Mouse (Mus musculus) midbrain, embryonic 11.5 days (tissue): ENCODE measurements around the gene Cotl1. TPM values are rescaled to one million over a fixed set of nuclear protein-coding genes. Genes with fewer than 3 reads are reported as not detected.
A peak's percentile ranks its signal among the peaks of the same experiment; 100 is the strongest.

Source experiments
- ATAC-seq: fragments of 200-750 bp; cut with Nextera tagmentation; 2 replicates; pipeline ENCODE4 v1.8.0; 2017; ENCODE audit warnings: moderate TSS enrichment, moderate library complexity; ENCODE audit not compliant: low FRiP score
- DNase-seq: peaks from one replicate; pipeline ENCODE4 v3.0.0; 2015; ENCODE audit warnings: low spot score; ENCODE audit errors: missing footprints
- H3K27ac ChIP-seq: fragments of 300-500 bp; sonication (generic); 2 replicates; pipeline ENCODE4 v1.5.1; 2014; ENCODE audit warnings: low read depth, low read length
- H3K27me3 ChIP-seq: fragments of 300-500 bp; sonication (generic); 2 replicates; pipeline ENCODE4 v1.6.1; 2014; ENCODE audit warnings: mild to moderate bottlenecking, low read length, moderate library complexity, mixed read lengths; ENCODE audit not compliant: control insufficient read depth, insufficient read depth
- H3K36me3 ChIP-seq: fragments of 300-500 bp; sonication (generic); 2 replicates; pipeline ENCODE4 v1.6.1; 2014; ENCODE audit warnings: mild to moderate bottlenecking, low read length, moderate library complexity, mixed read lengths; ENCODE audit not compliant: control insufficient read depth, insufficient read depth
- H3K4me1 ChIP-seq: fragments of 300-500 bp; sonication (generic); 2 replicates; pipeline ENCODE4 v1.6.1; 2014; ENCODE audit warnings: low read length; ENCODE audit not compliant: control insufficient read depth, insufficient read depth
- H3K4me2 ChIP-seq: fragments of 300-500 bp; sonication (generic); 2 replicates; pipeline ENCODE4 v1.6.1; 2014; ENCODE audit warnings: mild to moderate bottlenecking, moderate library complexity
- H3K4me3 ChIP-seq: fragments of 300-500 bp; sonication (generic); 2 replicates; pipeline ENCODE4 v1.5.1; 2014; ENCODE audit warnings: low read depth, low read length
- H3K9ac ChIP-seq: fragments of 300-500 bp; sonication (generic); 2 replicates; pipeline ENCODE4 v1.6.1; 2014; ENCODE audit warnings: low read length
- H3K9me3 ChIP-seq: fragments of 300-500 bp; sonication (generic); 2 replicates; pipeline ENCODE4 v1.6.1; 2016; ENCODE audit warnings: low read length; ENCODE audit not compliant: control insufficient read depth
- WGBS: fragments of 180-500 bp; shearing (Covaris S2); extraction: QIAGEN DNeasy Blood & Tissue Kit; methylation state at CpG from one replicate; pipeline ENCODE4 v1.1.7; 2014; 5-methylcytosine and 5-hydroxymethylcytosine counted together
- polyA plus RNA-seq: library from polyadenylated mRNA; unstranded; fragments of >200 nt; fragmentation: Nextera tagmentation; extraction: Ambion mirVana; gene quantifications from 2 replicates; pipeline ENCODE4 v1.2.1, GENCODE M21; 2014

Gene Cotl1
- polyA plus RNA-seq, 1 experiment from 2014 or later = 445 TPM

DNA sequence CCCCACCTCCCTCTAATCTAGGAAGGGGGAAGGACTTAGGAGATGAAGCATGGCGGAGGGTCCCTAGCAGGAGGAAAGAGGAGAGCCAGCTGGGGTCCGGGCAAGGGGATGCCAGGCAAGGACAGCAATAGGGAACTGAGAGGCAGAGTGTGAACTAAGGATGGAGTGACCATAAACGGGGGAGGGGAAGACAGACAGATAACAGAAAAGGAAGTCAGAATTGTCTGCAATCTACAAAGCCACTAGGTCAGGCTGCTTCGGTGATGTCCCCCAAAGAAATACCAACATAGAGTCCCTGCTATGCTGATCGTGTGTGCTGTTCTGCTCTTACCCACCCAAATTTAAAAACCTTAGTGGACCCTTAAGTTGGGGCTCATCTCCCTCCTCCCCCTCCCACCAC is 13.4 kb downstream of the Cotl1 start:
- Histone ChIP-seq H3K9ac (no peak overlapping the region), H3K4me2 (no peak overlapping the region), H3K27ac (no peak overlapping the region), H3K4me1 (peaks cover 61% of the 10 kb centered on the region), H3K9me3 (no peaks in the 10 kb centered on the region), H3K36me3 (no peaks in the 10 kb centered on the region), H3K27me3 (no peaks in the 10 kb centered on the region), H3K4me3 (no peak overlapping the region)
- DNase-seq = no peak
- ATAC-seq = no peak
- 87% methylated on average over 5 of the region's 5 CpGs for WGBS

DNA sequence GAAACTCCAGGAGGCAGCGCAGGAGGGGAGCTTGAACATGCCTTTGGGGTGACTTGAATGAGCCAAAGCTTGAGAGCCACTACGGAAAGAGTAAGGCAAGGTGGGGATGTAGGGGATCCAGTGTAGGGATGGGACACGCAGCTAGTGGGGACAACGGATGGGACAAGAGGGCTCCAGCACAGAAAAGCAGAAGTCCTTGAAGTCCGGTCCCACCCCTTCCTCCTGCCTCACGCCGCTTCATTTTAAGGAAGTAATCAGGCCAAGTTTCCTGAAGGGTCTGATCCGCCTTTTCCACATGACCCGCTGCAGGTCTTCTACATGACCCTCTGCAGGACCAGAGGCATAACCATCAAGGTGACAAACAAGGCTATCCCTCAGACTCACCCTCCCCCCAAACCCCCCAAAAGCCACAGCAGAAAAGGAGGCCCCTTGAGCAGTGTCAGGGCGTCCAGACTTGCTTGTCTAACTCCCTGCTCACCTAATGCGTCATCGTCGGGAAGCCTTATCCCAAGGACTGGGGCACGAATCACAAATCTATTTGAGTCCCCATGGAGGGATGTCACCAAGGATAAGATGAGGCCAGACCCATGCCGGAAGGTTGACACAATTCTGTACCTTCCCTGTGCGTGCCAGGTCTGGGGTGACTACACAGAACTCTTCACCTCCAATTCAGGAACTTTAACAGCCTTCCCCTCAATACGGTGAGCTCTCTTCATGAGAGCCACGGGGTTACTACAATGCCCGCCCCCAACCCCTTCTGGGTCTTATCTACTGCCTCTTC is 14.2 kb downstream of the Cotl1 start:
- H3K4me1 ChIP-seq = peaks cover 53% of the 10 kb centered on the region
- H3K36me3 ChIP-seq = no peaks in the 10 kb centered on the region
- no peak for DNase-seq
- 92% methylated on average over 19 of the region's 19 CpGs for WGBS
- no peak overlapping the region for H3K4me2 ChIP-seq
- H3K4me3 ChIP-seq = no peak overlapping the region
- ATAC-seq = no peak
- no peaks in the 10 kb centered on the region for H3K27me3 ChIP-seq
- H3K9me3 ChIP-seq = no peaks in the 10 kb centered on the region
- no peak overlapping the region for H3K9ac ChIP-seq
- no peak overlapping the region for H3K27ac ChIP-seq

DNA sequence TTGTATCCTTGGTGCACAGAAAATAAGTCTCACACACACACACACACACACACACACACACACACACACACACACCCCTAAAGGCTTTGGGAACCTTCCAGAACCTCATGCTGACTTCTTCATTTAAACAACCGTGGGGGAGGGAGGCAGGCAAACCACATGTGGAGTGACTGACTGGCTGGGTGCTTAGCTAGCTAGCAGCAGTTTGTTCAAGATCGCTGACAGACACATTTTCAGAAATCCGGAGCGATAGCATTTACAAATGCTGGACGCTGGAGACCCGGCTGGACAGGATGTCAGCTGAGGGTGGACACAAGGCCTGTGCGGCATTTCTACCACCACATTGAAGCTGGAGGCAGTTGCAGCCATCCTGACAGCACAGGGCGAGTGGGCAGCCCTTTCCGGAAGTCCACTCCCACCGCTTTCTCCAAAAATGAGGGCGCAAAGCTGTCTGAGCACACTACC is 15.5 kb downstream of the Cotl1 start:
- ATAC-seq (no peak), DNase-seq (no peak)
- Histone ChIP-seq H3K9ac (no peak overlapping the region), H3K4me3 (no peak overlapping the region), H3K36me3 (no peaks in the 10 kb centered on the region), H3K4me1 (peaks cover 40% of the 10 kb centered on the region), H3K4me2 (no peak overlapping the region), H3K27me3 (no peaks in the 10 kb centered on the region), H3K27ac (no peak overlapping the region), H3K9me3 (no peaks in the 10 kb centered on the region)
- WGBS = 80% methylated on average over 11 of the region's 11 CpGs

DNA sequence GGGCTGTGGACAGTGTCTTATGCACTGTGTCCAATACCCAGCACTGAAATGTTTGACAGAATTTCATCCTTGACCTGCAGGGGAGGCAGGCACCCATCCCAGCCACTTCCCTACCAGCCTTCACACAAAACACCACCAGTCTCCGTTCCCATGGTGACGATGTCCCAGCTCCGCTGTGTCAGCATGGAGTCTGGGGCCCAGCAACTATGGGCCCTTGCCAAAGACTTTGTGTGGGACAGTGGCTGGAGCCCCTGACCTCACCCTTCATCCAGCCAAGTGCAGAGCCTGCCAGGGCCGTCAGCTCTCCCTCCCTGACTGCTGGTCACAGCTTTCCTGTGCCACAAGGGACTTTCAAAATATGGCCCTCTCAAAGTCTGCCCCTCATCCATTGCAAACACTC is 16.2 kb downstream of the Cotl1 start:
- H3K4me1 ChIP-seq = peaks cover 32% of the 10 kb centered on the region
- no peaks in the 10 kb centered on the region for H3K9me3 ChIP-seq
- no peaks in the 10 kb centered on the region for H3K36me3 ChIP-seq
- no peaks in the 10 kb centered on the region for H3K27me3 ChIP-seq
- peak overlapping the region; percentile 5; the same call in 1 of the 2 replicates for H3K9ac ChIP-seq
- DNase-seq (no peak), ATAC-seq (no peak)
- no peak overlapping the region for H3K4me2 ChIP-seq
- H3K4me3 ChIP-seq = no peak overlapping the region
- WGBS = 47% methylated on average over 4 of the region's 4 CpGs
- H3K27ac ChIP-seq = no peak overlapping the region

DNA sequence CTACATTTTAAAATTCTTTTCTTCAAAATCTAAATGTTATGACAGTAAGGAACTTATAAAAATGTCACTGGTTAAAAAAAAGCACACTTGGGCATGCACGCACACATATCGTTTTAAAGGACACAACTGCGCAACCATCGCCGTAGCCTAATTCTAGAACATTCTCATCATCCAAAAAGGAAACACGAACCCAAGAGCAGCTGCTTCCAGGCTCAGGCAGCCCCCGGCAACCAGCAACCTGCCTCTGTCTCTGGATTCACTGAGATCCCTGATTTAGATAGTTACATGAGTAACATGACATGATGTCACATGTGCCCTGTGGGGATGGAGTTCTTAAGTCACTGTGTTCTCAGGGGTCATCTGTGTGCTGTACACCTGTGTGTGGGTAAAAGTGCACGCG is 17.1 kb downstream of the Cotl1 start:
- Histone ChIP-seq H3K36me3 (no peaks in the 10 kb centered on the region), H3K4me2 (no peak overlapping the region)

DNA sequence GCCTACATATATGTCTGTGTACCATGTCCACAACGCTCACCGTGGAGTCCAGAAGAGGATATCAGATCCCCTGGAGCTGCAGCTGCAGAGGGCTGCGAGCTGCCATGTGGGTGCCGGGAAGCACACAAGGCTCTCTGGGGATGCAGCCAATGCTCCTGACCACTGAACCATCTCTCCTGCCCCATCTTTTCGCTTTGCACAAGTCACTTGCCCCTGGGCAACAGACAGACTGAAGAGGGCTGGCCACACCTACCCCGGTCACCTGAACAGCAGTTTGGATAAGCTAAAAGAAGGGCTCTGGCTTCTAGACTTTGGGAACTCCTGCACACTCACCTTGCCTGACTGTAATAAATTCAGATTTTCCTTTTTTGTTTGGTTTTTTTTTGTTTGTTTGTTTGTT is 18.7 kb downstream of the Cotl1 start:
- peaks cover 12% of the 10 kb centered on the region for H3K4me1 ChIP-seq
- 96% methylated on average over 6 of the region's 6 CpGs for WGBS
- H3K9me3 ChIP-seq = no peaks in the 10 kb centered on the region
- H3K4me2 ChIP-seq = no peak overlapping the region
- H3K4me3 ChIP-seq = no peak overlapping the region
- H3K27me3 ChIP-seq = no peaks in the 10 kb centered on the region
- H3K36me3 ChIP-seq = no peaks in the 10 kb centered on the region
- no peak for DNase-seq
- no peak overlapping the region for H3K27ac ChIP-seq
- H3K9ac ChIP-seq = no peak overlapping the region
- no peak for ATAC-seq

More for the DNA sequence above, 17.1 kb downstream of the Cotl1 start:
- Histone ChIP-seq H3K9me3 (no peaks in the 10 kb centered on the region), H3K9ac (no peak overlapping the region), H3K4me3 (no peak overlapping the region), H3K27ac (no peak overlapping the region), H3K4me1 (peaks cover 24% of the 10 kb centered on the region), H3K27me3 (no peaks in the 10 kb centered on the region)
- 94% methylated on average over 9 of the region's 9 CpGs for WGBS
- ATAC-seq (no peak), DNase-seq (no peak)

DNA sequence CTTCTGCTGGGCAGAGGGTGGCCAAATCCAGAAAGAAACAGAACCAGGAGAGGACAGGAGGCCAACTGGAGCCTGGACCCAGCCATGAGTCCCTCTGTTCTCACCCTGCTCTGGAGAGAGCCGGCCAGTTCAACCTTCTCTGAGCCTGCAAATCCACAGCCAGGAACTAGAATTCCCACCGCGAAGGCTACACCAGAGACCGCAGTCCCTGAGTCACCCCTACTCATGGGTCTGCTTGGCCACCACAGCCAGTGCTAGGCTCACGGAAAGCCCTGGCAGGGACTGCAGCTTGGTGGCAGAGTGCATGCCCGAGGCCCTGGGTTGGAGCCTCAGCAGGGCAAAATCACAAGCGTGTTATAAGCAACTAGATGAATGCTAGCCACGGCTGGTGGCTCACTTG is 20.4 kb downstream of the Cotl1 start:
- peaks cover 8% of the 10 kb centered on the region for H3K4me1 ChIP-seq
- no peak for DNase-seq
- H3K27ac ChIP-seq = no peak overlapping the region
- H3K4me3 ChIP-seq = no peak overlapping the region
- ATAC-seq = no peak
- H3K9ac ChIP-seq = no peak overlapping the region
- no peaks in the 10 kb centered on the region for H3K9me3 ChIP-seq
- H3K4me2 ChIP-seq = no peak overlapping the region
- H3K27me3 ChIP-seq = no peaks in the 10 kb centered on the region
- 93% methylated on average over 8 of the region's 8 CpGs for WGBS
- H3K36me3 ChIP-seq = no peaks in the 10 kb centered on the region

DNA sequence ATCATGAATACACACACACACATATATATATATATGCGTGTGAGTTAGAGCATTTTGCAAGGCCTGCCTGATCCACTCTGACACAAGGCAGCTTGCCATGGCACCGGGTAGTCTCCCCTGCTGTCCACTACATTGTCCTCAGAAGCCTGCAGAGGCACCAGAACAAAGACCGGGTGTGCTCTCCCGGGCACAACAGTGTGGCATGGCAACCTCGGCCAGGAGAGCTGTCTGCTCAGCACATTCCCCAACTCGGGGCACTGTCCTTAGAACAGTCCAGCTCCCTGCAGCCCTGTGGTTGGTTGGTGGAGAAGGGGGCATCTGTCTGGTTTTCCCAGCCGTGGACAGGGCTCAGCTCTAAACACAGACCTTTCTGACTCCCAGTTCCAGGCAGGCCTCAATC is 21.0 kb downstream of the Cotl1 start:
- H3K27ac ChIP-seq = no peak overlapping the region
- no peaks in the 10 kb centered on the region for H3K9me3 ChIP-seq
- peaks cover 8% of the 10 kb centered on the region for H3K4me1 ChIP-seq
- no peak overlapping the region for H3K4me2 ChIP-seq
- no peaks in the 10 kb centered on the region for H3K27me3 ChIP-seq
- no peaks in the 10 kb centered on the region for H3K36me3 ChIP-seq
- ATAC-seq (no peak), DNase-seq (no peak)
- 67% methylated on average over 7 of the region's 7 CpGs for WGBS
- no peak overlapping the region for H3K9ac ChIP-seq
- no peak overlapping the region for H3K4me3 ChIP-seq

DNA sequence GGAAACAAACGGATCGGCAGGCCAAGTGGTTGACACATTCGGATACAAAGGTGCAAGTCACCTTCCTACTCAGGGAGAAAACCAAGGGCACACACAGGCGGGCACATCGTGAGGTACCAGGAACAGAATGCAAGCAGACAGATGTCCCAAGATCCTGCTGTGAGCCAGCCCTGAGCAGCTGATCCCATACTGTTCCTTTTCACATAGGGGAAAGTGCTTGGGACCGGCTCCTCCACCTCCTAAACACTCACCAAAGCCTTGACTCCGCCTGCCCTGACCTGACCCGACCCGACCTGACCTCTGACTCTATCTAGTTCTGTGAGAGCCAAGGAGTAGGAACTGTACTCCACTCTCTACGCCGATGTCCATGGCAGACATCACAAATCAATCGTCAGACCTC is 22.9 kb downstream of the Cotl1 start:
- 30% methylated on average over 12 of the region's 12 CpGs for WGBS
- no peak for ATAC-seq
- Histone ChIP-seq H3K27me3 (no peaks in the 10 kb centered on the region), H3K27ac (no peak overlapping the region), H3K9me3 (no peaks in the 10 kb centered on the region), H3K4me1 (peaks cover 16% of the 10 kb centered on the region), H3K4me3 (no peak overlapping the region), H3K9ac (no peak overlapping the region), H3K36me3 (no peaks in the 10 kb centered on the region), H3K4me2 (no peak overlapping the region)
- no peak for DNase-seq
